Mouse (Mus musculus): ENCODE measurements at regions not wholly inside any gene's neighbourhood (a gene's known extent, or its start where the extent isn't known, plus 50 kb on each side); places are given as distances from the start of the nearest gene placed in this dataset.

DNA sequence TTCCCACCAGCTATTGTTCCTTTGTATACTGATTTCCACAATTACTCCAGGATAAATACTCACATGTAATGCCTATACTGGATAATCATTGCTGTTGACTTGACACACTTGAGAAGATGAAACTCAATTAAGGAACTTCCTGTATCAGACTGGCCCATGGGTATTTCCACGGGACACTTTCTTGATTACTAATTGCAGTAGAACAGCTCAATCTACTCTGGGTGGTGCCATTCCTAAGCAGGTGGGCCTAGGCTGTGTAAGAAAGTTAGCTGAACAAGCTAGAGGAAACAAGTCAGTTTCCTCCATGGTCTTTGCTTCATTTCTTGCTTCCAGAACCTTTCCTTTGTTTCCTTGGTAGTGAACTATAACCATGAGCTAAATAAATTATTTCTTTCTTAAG is 191.0 kb upstream of the Tpk1 start:
- TF ChIP-seq E2F4 (IDR thresholded peaks at IDR 0.05; ENCODE audit: borderline replicate concordance, low read depth, low read length) = no peak
- TF ChIP-seq ZNF384 (IDR thresholded peaks at IDR 0.05; ENCODE audit: low read depth, low read length) = no peak
- TF ChIP-seq MAFK (IDR thresholded peaks at IDR 0.05; ENCODE audit: borderline replicate concordance, low read depth, low read length) = no peak
- TF ChIP-seq CTCF (IDR thresholded peaks at IDR 0.05 in 2 of 3, conservative IDR thresholded peaks at IDR 0.05 in 1 of 3; ENCODE audit: control insufficient read depth in 1 of 3, insufficient read depth in 1 of 3, low read depth in 2 of 3, low read length in 3 of 3, poor library complexity in 1 of 3, severe bottlenecking in 1 of 3) = no peak
- no peak for TF ChIP-seq TAL1 (IDR thresholded peaks at IDR 0.05; ENCODE audit: low read length)
- TF ChIP-seq KAT2A (conservative IDR thresholded peaks at IDR 0.05; ENCODE audit: low read depth, low read length) = no peak
- no peak for TF ChIP-seq POLR2A (IDR thresholded peaks at IDR 0.05; ENCODE audit: control insufficient read depth in 1 of 2, insufficient read depth in 1 of 2, low read depth in 1 of 2, low read length in 2 of 2, poor library complexity in 1 of 2)
- no peak for TF ChIP-seq MAZ (IDR thresholded peaks at IDR 0.05; ENCODE audit: low read depth, low read length)
- TF ChIP-seq RCOR1 (IDR thresholded peaks at IDR 0.05; ENCODE audit: low read depth, low read length) = no peak
- no peak for TF ChIP-seq ZC3H11A (IDR thresholded peaks at IDR 0.05; ENCODE audit: low read depth, low read length)

All from MEL (cell line).